Mouse (Mus musculus) bone marrow macrophage, adult 2 months (primary cell): ENCODE measurements around the gene Rbms2.

Source experiments
- CTCF ChIP-seq: IDR thresholded peaks from 2 replicates; pipeline ENCODE4 v1.5.1; 2012; ENCODE audit warnings: low read depth, mild to moderate bottlenecking, low read length, moderate library complexity
- POLR2A ChIP-seq: IDR thresholded peaks from 2 replicates; pipeline ENCODE4 v1.6.1; 2012; ENCODE audit warnings: mild to moderate bottlenecking, low read depth, low read length, borderline replicate concordance

GRCm38 (mm10) chr10:128135374-128135773, 44.7 kb downstream of the Rbms2 start:
- TF ChIP-seq CTCF (no peak), POLR2A (no peak)
